ENCODE assay signal across 8 mouse cellular contexts in genomic region chr11:98925265-98925721, GRCm38 (mm10). TPM values are rescaled to one million over a fixed set of nuclear protein-coding genes. Genes with fewer than 3 reads are reported as not detected.
DNase-seq lines count a peak whose midpoint lies in the region; ATAC-seq and TF ChIP-seq lines count a peak whose summit lies in the region.

No protein-coding gene starts in this region.

- TF ChIP-seq EP300 in ES-Bruce4 (IDR thresholded peaks at IDR 0.05; ENCODE audit: insufficient read depth, low read depth, low read length): no peak

- H3K9me3 ChIP-seq in ES-Bruce4 (replicated peaks; ENCODE audit: control insufficient read depth, insufficient read depth, low read length, poor library complexity, severe bottlenecking): no peaks in the 10 kb centered on the region
- H3K9me3 ChIP-seq in forebrain, embryonic 14.5 days (replicated peaks; ENCODE audit: control insufficient read depth, low read length): no peaks in the 10 kb centered on the region
- H3K9me3 ChIP-seq in kidney, embryonic 14.5 days (ENCODE audit: control insufficient read depth, low read length): no peaks in the 10 kb centered on the region
- H3K9me3 ChIP-seq in midbrain, embryonic 13.5 days: no peaks in the 10 kb centered on the region

- peak; percentile 33; the same call in 1 of the 2 replicates for ATAC-seq in forebrain, embryonic 14.5 days
- ATAC-seq in kidney, embryonic 14.5 days (ENCODE audit: low FRiP score, low TSS enrichment): no peak
- ATAC-seq in midbrain, embryonic 13.5 days: peak; percentile 19; the same call in 1 of the 2 replicates
- ATAC-seq in monocyte, adult 5-6 weeks (replicated peaks; ENCODE audit: insufficient number of reproducible peaks, low FRiP score, low TSS enrichment, poor library complexity, severe bottlenecking): no peak

- H3K27ac ChIP-seq in ES-Bruce4 (ENCODE audit: insufficient read depth, low read length): peak overlapping the region; percentile 51
- H3K27ac ChIP-seq in forebrain, embryonic 14.5 days (ENCODE audit: low read depth, low read length): peak overlapping the region; percentile 30; the same call in 1 of the 2 replicates
- H3K27ac ChIP-seq in kidney, embryonic 14.5 days (ENCODE audit: low read depth, low read length): peak overlapping the region; percentile 90
- H3K27ac ChIP-seq in midbrain, embryonic 13.5 days: peak overlapping the region; percentile 75

- H3K4me1 ChIP-seq in ES-Bruce4 (ENCODE audit: control insufficient read depth, insufficient read depth, low read length): peaks cover 20% of the 10 kb centered on the region
- peaks cover 46% of the 10 kb centered on the region for H3K4me1 ChIP-seq in forebrain, embryonic 14.5 days (ENCODE audit: control insufficient read depth, insufficient read depth, low read length)
- H3K4me1 ChIP-seq in kidney, embryonic 14.5 days (ENCODE audit: control insufficient read depth, insufficient read depth, low read length): peaks cover 67% of the 10 kb centered on the region
- H3K4me1 ChIP-seq in midbrain, embryonic 13.5 days (replicated peaks): peaks cover 80% of the 10 kb centered on the region

- 2% methylated on average over 10 of the region's 10 CpGs for WGBS in forebrain, embryonic 14.5 days
- WGBS in kidney, embryonic 14.5 days: 13% methylated on average over 10 of the region's 10 CpGs
- WGBS in midbrain, embryonic 13.5 days: 5% methylated on average over 10 of the region's 10 CpGs

- H3K9ac ChIP-seq in ES-Bruce4 (ENCODE audit: low read depth, poor library complexity, severe bottlenecking): peak overlapping the region; percentile 20
- H3K9ac ChIP-seq in forebrain, embryonic 14.5 days (ENCODE audit: low read length): no peak overlapping the region
- peak overlapping the region; percentile 28; the same call in 1 of the 2 replicates for H3K9ac ChIP-seq in kidney, embryonic 14.5 days (ENCODE audit: low read depth, low read length)
- H3K9ac ChIP-seq in midbrain, embryonic 13.5 days (replicated peaks): peak overlapping the region; percentile 19; the same call in 1 of the 2 replicates

- TF ChIP-seq POLR2A in ES-Bruce4 (IDR thresholded peaks at IDR 0.05; ENCODE audit: insufficient read depth, low read length): no peak

- H3K4me3 ChIP-seq in ES-Bruce4 (ENCODE audit: low read depth, low read length): no peak overlapping the region
- H3K4me3 ChIP-seq in forebrain, embryonic 14.5 days (ENCODE audit: low read depth, low read length): no peak overlapping the region
- no peak overlapping the region for H3K4me3 ChIP-seq in kidney, embryonic 14.5 days (ENCODE audit: low read length)
- no peak overlapping the region for H3K4me3 ChIP-seq in midbrain, embryonic 13.5 days (replicated peaks)

- 0 out of 2 replicates have a peak overlapping the region, but pooled peaks have one; percentile 12 for H3K4me2 ChIP-seq in forebrain, embryonic 14.5 days (ENCODE audit: low read length)
- peak overlapping the region; percentile 22; the same call in 1 of the 2 replicates for H3K4me2 ChIP-seq in kidney, embryonic 14.5 days (replicated peaks; ENCODE audit: low read depth, low read length)
- H3K4me2 ChIP-seq in midbrain, embryonic 13.5 days (replicated peaks): peak overlapping the region; percentile 33

- H3K27me3 ChIP-seq in ES-Bruce4 (ENCODE audit: control insufficient read depth, insufficient read depth, low read length, poor library complexity, severe bottlenecking): no peaks in the 10 kb centered on the region
- no peaks in the 10 kb centered on the region for H3K27me3 ChIP-seq in forebrain, embryonic 14.5 days (replicated peaks; ENCODE audit: control insufficient read depth, insufficient read depth, low read length)
- H3K27me3 ChIP-seq in kidney, embryonic 14.5 days (ENCODE audit: control insufficient read depth, insufficient read depth, low read length): no peaks in the 10 kb centered on the region
- 0 out of 2 replicates have a peak, but pooled peaks cover 2% of the 10 kb centered on the region for H3K27me3 ChIP-seq in midbrain, embryonic 13.5 days

- H3K36me3 ChIP-seq in ES-Bruce4 (ENCODE audit: control insufficient read depth, insufficient read depth, low read length, poor library complexity, severe bottlenecking): peaks cover 10% of the 10 kb centered on the region
- peaks cover 6% of the 10 kb centered on the region; the same call in 1 of the 2 replicates for H3K36me3 ChIP-seq in forebrain, embryonic 14.5 days (ENCODE audit: control insufficient read depth, insufficient read depth, low read length)
- H3K36me3 ChIP-seq in kidney, embryonic 14.5 days (ENCODE audit: control insufficient read depth, insufficient read depth, low read length): peaks cover 8% of the 10 kb centered on the region
- H3K36me3 ChIP-seq in midbrain, embryonic 13.5 days: no peaks in the 10 kb centered on the region

- TF ChIP-seq CTCF in ES-Bruce4 (IDR thresholded peaks at IDR 0.05; ENCODE audit: low read depth, low read length): no peak

- DNase-seq in gastrocnemius, postnatal 10 days: peak; percentile 64
- no peak for DNase-seq in gastrocnemius, adult 8-10 months (ENCODE audit: low spot score in 2 of 2)
- DNase-seq in forebrain, embryonic 14.5 days (ENCODE audit: low spot score): peak; percentile 80
- no peak for DNase-seq in c-Kit-positive CD71-positive TER-119-positive erythroid progenitor cells, embryonic 14.5 days (ENCODE audit: low spot score)

RNA-seq across cellular contexts. Expression of gene Rara, which starts 2.3 kb away (rescaled TPM):
- total RNA-seq in gastrocnemius, postnatal 10 days (2021): 10 to 100 TPM; 22.6 to 31.5 TPM
- 10 to 100 TPM in 2 of 4 experiments, 1 to 10 TPM in 2; 8.3 to 11.7 (median 9.5) TPM for total RNA-seq in gastrocnemius, adult 8-10 months (2022)
- 23.7 and 26.3 TPM in 2 replicates for polyA plus RNA-seq in ES-Bruce4 (2011; ENCODE audit: insufficient read depth, insufficient read length, low read depth, missing spikeins)
- 8.2 and 9.8 TPM in 2 replicates for polyA plus RNA-seq in forebrain, embryonic 14.5 days (2014; fragmentation: Nextera tagmentation; extraction: Ambion mirVana)
- 27.7 and 36.7 TPM in 2 replicates for polyA plus RNA-seq in kidney, embryonic 14.5 days (2014; fragmentation: Nextera tagmentation; extraction: Ambion mirVana)
- 7.5 and 9.1 TPM in 2 replicates for polyA plus RNA-seq in midbrain, embryonic 13.5 days (2015; fragmentation: Nextera tagmentation; extraction: Ambion mirVana)
- total RNA-seq in monocyte, adult 5-6 weeks (2017): 61.0 to 76.9 TPM (median 62.9 TPM) in 3 replicates

RNA-seq across cellular contexts. Expression of gene Cdc6, which starts 17.7 kb away (rescaled TPM):
- 1 to 10 TPM; 2.3 to 3.5 TPM for total RNA-seq in gastrocnemius, postnatal 10 days (2021)
- total RNA-seq in gastrocnemius, adult 8-10 months (2022): under 1 TPM in 2 of 4 experiments, not detected in 2; 0.07 to 0.13 TPM
- polyA plus RNA-seq in ES-Bruce4 (2011; ENCODE audit: insufficient read depth, insufficient read length, low read depth, missing spikeins): 54.3 and 55.8 TPM in 2 replicates
- polyA plus RNA-seq in forebrain, embryonic 14.5 days (2014; fragmentation: Nextera tagmentation; extraction: Ambion mirVana): 14.1 and 16.4 TPM in 2 replicates
- polyA plus RNA-seq in kidney, embryonic 14.5 days (2014; fragmentation: Nextera tagmentation; extraction: Ambion mirVana): 32.5 and 44.1 TPM in 2 replicates
- polyA plus RNA-seq in midbrain, embryonic 13.5 days (2015; fragmentation: Nextera tagmentation; extraction: Ambion mirVana): 10.6 and 11.3 TPM in 2 replicates
- 0.67 to 1.7 TPM (median 0.75 TPM) in 3 replicates for total RNA-seq in monocyte, adult 5-6 weeks (2017)

RNA-seq across cellular contexts. Expression of gene Gjd3, which starts 57.5 kb away (rescaled TPM):
- not detected for total RNA-seq in gastrocnemius, postnatal 10 days (2021)
- total RNA-seq in gastrocnemius, adult 8-10 months (2022): not detected
- not detected in 2 replicates for polyA plus RNA-seq in ES-Bruce4 (2011; ENCODE audit: insufficient read depth, insufficient read length, low read depth, missing spikeins)
- 0.27 and 0.28 TPM in 2 replicates for polyA plus RNA-seq in forebrain, embryonic 14.5 days (2014; fragmentation: Nextera tagmentation; extraction: Ambion mirVana)
- 0.64 TPM in 1 of 2 replicates, not detected in the other for polyA plus RNA-seq in kidney, embryonic 14.5 days (2014; fragmentation: Nextera tagmentation; extraction: Ambion mirVana)
- 0.58 and 0.99 TPM in 2 replicates for polyA plus RNA-seq in midbrain, embryonic 13.5 days (2015; fragmentation: Nextera tagmentation; extraction: Ambion mirVana)
- not detected in 3 replicates for total RNA-seq in monocyte, adult 5-6 weeks (2017)

Comparison
In these comparisons a context has a peak if more than half of its experiments do, and no peak if none do; other contexts are left out.
1. DNase-seq: peak in gastrocnemius, postnatal 10 days (single experiment) and forebrain, embryonic 14.5 days (single experiment); none in gastrocnemius, adult 8-10 months (0 of 2) and c-Kit-positive CD71-positive TER-119-positive erythroid progenitor cells, embryonic 14.5 days (single experiment).
2. H3K27ac ChIP-seq: peak in every context shown above with its lines; median percentile 90 in kidney, embryonic 14.5 days; 75 in midbrain, embryonic 13.5 days; 51 in ES-Bruce4; 30 in forebrain, embryonic 14.5 days.
3. ATAC-seq: peak in forebrain, embryonic 14.5 days (single experiment) and midbrain, embryonic 13.5 days (single experiment); none in kidney, embryonic 14.5 days (single experiment) and monocyte, adult 5-6 weeks (single experiment).
4. Peak in every context shown above with its lines, with median percentiles within 50 percentile points of each other: H3K4me2 ChIP-seq.